Mouse (Mus musculus): ENCODE measurements around the gene Cacfd1. TPM values are rescaled to one million over a fixed set of nuclear protein-coding genes. Genes with fewer than 3 reads are reported as not detected.
A peak's percentile ranks its signal among the peaks of the same experiment; 100 is the strongest.

Cacfd1 gene
- not detected in 2 replicates for polyA plus RNA-seq (2012; ENCODE audit: insufficient read depth, insufficient read length, low replicate concordance, missing spikeins)

DNA sequence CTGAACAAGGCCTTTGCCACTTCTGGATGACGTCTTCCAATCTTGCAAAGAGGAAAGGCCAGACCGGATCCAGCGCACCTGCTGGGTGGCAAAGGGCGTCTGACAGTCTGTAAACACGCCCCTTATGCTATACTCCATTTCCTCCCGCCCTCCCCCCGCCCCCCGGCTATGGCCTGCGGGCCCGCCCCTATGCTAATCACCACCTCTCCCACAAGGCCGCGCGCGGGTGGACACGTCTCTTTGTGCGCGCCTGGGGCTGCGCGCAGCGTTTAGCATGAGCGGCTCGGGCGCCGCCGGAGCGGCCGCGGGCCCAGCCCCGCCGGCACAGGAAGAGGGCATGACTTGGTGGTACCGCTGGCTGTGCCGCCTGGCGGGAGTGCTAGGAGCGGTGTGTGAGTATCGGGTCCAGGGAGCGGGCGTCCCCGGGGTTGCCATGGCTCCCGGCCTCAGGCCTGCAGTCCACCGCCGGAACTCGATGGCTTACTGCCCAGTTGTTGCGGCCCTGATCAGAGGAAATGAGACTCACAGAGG lies at the start of gene Cacfd1:
Cacfd1 (plus strand) TSS at position 213 of the 531 bp plus-strand sequence.
- TF ChIP-seq POLR2A (IDR thresholded peaks at IDR 0.05; ENCODE audit: insufficient read depth, low read depth, low read length) (peak; percentile 87), CTCF (IDR thresholded peaks at IDR 0.05; ENCODE audit: insufficient read depth, low read depth, low read length) (no peak)
- Histone ChIP-seq H3K4me1 (ENCODE audit: control insufficient read depth, insufficient read depth, low read length) (peaks cover 10% of the 10 kb centered on the region), H3K4me3 (ENCODE audit: insufficient read depth, low read depth, low read length) (peak within 1 kb of the TSS; percentile 74), H3K27ac (ENCODE audit: insufficient read depth, low read depth, low read length) (peak within 1 kb of the TSS; percentile 69)
- under 1% methylated on average over 43 of the region's 43 CpGs for WGBS

DNA sequence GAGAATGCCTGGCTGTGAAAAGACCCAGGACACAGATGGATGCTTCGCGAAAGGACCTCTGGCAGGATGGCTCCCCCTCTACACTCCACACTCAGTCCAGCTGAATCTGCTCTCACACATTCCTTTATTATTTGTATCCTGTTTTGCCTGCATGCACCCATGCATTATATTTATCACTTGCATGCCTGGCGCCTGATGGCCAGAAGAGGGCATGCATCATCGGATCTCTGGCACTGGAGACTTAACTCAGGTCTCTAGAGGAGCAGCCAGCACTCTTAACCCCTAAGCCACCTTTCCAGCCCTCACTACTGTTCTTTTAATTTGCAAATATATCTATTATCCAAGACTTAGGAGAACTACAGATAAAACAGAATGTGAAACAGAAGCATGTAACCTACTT lies 49.0 kb upstream of the Cacfd1 start:
- Histone ChIP-seq H3K4me3 (ENCODE audit: insufficient read depth, low read depth, low read length) (no peak overlapping the region), H3K27ac (ENCODE audit: insufficient read depth, low read depth, low read length) (no peak overlapping the region), H3K4me1 (ENCODE audit: control insufficient read depth, insufficient read depth, low read length) (peaks cover 10% of the 10 kb centered on the region; the same call in 1 of the 2 replicates)
- WGBS = 61% methylated on average over 4 of the region's 4 CpGs
- TF ChIP-seq POLR2A (IDR thresholded peaks at IDR 0.05; ENCODE audit: insufficient read depth, low read depth, low read length) = no peak
- TF ChIP-seq CTCF (IDR thresholded peaks at IDR 0.05; ENCODE audit: insufficient read depth, low read depth, low read length) = no peak

DNA sequence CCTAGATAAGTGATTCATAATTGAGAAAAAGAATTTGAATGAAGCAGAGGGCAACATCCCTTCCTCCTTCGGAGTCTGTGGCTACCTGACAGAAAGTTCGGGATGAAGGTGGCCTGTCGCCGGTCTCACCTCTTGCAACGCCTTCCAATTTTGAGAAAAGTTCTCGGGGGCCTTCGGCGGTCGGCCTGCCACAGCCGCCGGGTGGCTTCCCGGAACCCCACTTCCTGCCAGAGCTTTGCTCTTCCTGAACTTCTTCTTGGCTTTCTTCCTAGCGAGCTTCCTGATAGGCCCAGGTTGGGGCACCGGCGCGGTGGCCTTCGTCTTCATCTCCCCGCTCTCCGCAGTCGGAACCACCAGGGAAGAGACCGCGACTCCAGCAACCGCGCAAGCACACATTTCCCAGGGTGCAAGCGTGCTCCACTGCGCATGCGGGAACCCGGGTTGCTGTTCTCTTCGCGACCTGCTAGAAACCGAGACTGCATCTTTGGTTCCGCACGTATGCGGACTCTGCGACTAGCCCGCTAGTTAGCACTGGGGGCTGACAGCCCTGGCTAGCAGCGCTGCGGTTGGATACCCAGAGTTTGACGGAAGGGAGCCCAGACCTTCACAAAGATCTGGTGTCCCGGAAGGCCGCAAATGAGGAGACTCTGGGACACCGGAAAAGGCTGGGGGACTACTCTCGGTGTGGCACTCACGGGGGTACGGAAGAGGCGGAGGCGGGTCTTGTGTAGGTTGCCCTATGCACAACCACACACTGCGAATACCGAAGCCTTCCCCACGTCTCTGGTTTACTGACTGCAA lies 45.6 kb upstream of the Cacfd1 start, which contains the start of gene Rexo4:
Rexo4 (minus strand) TSS at position 464 of the 801 bp plus-strand sequence.
- Histone ChIP-seq H3K4me3 (ENCODE audit: insufficient read depth, low read depth, low read length) (peak within 1 kb of the TSS; percentile 83), H3K4me1 (ENCODE audit: control insufficient read depth, insufficient read depth, low read length) (peaks cover 10% of the 10 kb centered on the region; the same call in 1 of the 2 replicates), H3K27ac (ENCODE audit: insufficient read depth, low read depth, low read length) (peak within 1 kb of the TSS; percentile 87)
- WGBS = under 1% methylated on average over 50 of the region's 50 CpGs
- TF ChIP-seq CTCF (IDR thresholded peaks at IDR 0.05; ENCODE audit: insufficient read depth, low read depth, low read length) (no peak), POLR2A (IDR thresholded peaks at IDR 0.05; ENCODE audit: insufficient read depth, low read depth, low read length) (peak; percentile 50)

DNA sequence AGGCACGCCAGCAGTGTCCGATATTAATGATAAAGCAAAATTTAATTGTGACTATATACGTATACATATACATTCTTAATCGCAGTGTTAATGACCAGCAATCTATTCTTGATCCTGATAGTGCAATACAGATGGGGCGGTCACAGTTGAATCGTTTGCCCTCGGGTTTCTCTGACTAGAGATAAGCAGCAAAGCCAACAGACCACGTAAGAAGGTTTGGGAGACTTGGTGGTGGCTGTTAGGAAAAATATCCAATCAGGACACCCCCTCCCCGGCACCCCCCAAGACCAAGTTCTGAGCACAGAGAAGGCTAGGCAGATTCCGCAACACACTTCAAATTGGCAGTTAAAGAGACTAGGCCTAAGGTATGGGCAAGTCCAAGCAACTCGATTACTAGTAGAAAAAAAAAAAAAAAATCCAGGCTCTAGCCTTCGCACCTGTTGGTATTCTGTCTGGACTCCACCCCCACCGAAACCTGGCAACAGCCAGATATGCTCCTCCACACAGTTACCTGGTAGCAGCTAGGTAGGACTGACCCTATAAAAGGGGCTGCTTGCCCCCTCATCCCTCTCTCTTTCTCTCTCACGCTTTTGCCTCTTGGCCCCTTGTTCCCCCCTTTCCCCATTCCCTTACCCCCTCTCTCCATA lies 44.9 kb upstream of the Cacfd1 start:
- peaks cover 10% of the 10 kb centered on the region; the same call in 1 of the 2 replicates for H3K4me1 ChIP-seq (ENCODE audit: control insufficient read depth, insufficient read depth, low read length)
- peak overlapping the region; percentile 83 for H3K4me3 ChIP-seq (ENCODE audit: insufficient read depth, low read depth, low read length)
- TF ChIP-seq CTCF (IDR thresholded peaks at IDR 0.05; ENCODE audit: insufficient read depth, low read depth, low read length) (no peak), POLR2A (IDR thresholded peaks at IDR 0.05; ENCODE audit: insufficient read depth, low read depth, low read length) (no peak)
- peak overlapping the region; percentile 87 for H3K27ac ChIP-seq (ENCODE audit: insufficient read depth, low read depth, low read length)
- 16% methylated on average over 13 of the region's 14 CpGs for WGBS

DNA sequence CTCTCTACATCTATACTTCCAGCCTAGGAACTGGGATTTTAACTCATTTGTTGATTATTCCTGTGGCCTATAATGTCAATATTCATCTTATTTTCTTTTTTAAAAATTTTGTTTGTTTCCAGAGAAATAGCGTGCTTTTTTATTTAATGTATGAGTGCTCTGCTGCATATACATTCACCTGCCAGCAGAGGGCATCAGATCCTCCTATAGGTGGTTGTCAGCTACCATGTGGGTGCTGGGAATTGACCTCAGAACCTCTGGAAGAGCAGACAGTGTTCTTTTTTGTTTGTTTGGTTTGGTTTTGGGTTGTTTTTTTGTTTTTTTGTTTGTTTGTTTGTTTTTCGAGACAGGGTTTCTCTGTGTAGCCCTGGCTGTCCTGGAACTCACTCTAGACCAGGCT lies 42.5 kb upstream of the Cacfd1 start:
- peaks cover 6% of the 10 kb centered on the region; the same call in 1 of the 2 replicates for H3K4me1 ChIP-seq (ENCODE audit: control insufficient read depth, insufficient read depth, low read length)
- WGBS = 76% methylated on average over 2 of the region's 2 CpGs
- TF ChIP-seq CTCF (IDR thresholded peaks at IDR 0.05; ENCODE audit: insufficient read depth, low read depth, low read length) (no peak), POLR2A (IDR thresholded peaks at IDR 0.05; ENCODE audit: insufficient read depth, low read depth, low read length) (no peak)
- no peak overlapping the region for H3K4me3 ChIP-seq (ENCODE audit: insufficient read depth, low read depth, low read length)
- H3K27ac ChIP-seq (ENCODE audit: insufficient read depth, low read depth, low read length) = no peak overlapping the region

DNA sequence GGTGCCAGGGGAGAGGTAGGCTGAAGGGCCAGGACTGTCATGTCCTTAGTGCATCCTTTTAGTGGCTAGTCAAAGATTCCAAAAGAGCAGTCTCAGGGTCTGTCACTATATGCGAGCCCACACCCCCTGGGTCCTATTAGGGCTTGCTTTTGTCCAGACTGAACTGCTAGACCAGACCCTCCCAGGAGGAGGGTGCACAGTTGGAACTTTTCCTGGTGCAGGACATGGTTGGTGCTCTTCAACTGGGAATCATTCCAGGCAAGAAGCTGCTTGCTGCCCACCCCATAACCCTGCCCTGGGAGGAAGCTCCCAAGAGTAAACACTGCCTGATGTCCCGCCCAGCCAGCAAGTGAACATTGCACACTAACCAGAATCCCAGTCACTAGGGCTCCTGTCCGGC lies 36.6 kb upstream of the Cacfd1 start, which contains the start of gene Adamts13:
Adamts13 (plus strand) TSS at position 301 of the 400 bp plus-strand sequence.
- Histone ChIP-seq H3K4me3 (ENCODE audit: insufficient read depth, low read depth, low read length) (no peak within 1 kb of the TSS), H3K4me1 (ENCODE audit: control insufficient read depth, insufficient read depth, low read length) (no peaks in the 10 kb centered on the region), H3K27ac (ENCODE audit: insufficient read depth, low read depth, low read length) (no peak within 1 kb of the TSS)
- TF ChIP-seq POLR2A (IDR thresholded peaks at IDR 0.05; ENCODE audit: insufficient read depth, low read depth, low read length) (no peak), CTCF (IDR thresholded peaks at IDR 0.05; ENCODE audit: insufficient read depth, low read depth, low read length) (no peak)
- WGBS = 61% methylated on average over 3 of the region's 3 CpGs

DNA sequence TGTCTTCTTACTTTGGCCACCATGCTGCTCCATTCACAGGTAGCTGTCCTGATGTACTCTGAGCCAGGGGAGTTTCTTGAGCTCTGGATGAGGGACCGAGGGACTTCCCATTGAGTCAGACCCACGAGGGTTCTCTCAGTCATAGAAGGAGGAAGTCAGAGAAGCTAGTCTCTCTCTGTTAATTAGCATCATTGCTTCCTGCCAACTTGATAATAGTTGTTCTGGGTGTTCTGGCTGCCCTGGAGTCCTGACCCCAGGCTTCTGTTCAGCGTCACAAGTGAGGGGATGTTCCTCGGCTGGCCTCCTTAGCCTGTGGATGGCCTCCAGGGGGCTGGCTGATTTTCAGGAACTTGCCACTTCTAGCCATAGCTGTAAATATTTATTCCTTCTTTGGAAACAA lies 35.8 kb upstream of the Cacfd1 start:
- WGBS = 43% methylated on average over 4 of the region's 4 CpGs
- Histone ChIP-seq H3K27ac (ENCODE audit: insufficient read depth, low read depth, low read length) (no peak overlapping the region), H3K4me1 (ENCODE audit: control insufficient read depth, insufficient read depth, low read length) (no peaks in the 10 kb centered on the region), H3K4me3 (ENCODE audit: insufficient read depth, low read depth, low read length) (no peak overlapping the region)
- TF ChIP-seq POLR2A (IDR thresholded peaks at IDR 0.05; ENCODE audit: insufficient read depth, low read depth, low read length) = no peak
- TF ChIP-seq CTCF (IDR thresholded peaks at IDR 0.05; ENCODE audit: insufficient read depth, low read depth, low read length) = no peak

DNA sequence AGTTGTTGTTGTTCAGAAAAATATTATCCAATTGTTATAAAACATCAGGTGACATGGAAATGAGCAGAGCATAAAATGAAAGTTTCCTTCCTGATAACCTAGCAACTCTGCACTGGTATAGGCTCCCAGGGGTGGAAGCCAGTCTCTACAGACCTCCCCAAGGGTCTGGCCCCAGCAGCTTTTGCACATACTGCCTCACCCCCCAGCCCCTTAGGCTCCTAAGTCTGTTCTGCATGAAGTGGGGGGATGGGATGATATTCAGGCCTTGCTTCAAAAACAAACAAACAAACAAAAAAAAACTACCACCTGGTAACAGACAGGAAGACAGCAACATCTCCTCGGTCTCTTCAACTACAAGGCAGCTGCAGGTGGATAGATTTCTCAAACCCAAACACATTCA lies 29.4 kb upstream of the Cacfd1 start:
- 88% methylated on average over 1 of the region's 1 CpGs for WGBS
- no peaks in the 10 kb centered on the region for H3K4me1 ChIP-seq (ENCODE audit: control insufficient read depth, insufficient read depth, low read length)
- H3K27ac ChIP-seq (ENCODE audit: insufficient read depth, low read depth, low read length) = no peak overlapping the region
- no peak overlapping the region for H3K4me3 ChIP-seq (ENCODE audit: insufficient read depth, low read depth, low read length)
- no peak for TF ChIP-seq CTCF (IDR thresholded peaks at IDR 0.05; ENCODE audit: insufficient read depth, low read depth, low read length)
- TF ChIP-seq POLR2A (IDR thresholded peaks at IDR 0.05; ENCODE audit: insufficient read depth, low read depth, low read length) = no peak
